Comparison of ENCODE assay signal across 7 mouse cellular contexts in genomic region chr11:24305691-24306090, GRCm38 (mm10).
A peak's percentile ranks its signal among the peaks of the same experiment; 100 is the strongest.
DNase-seq lines count a peak whose midpoint lies in the region; ATAC-seq lines count a peak whose summit lies in the region.

No protein-coding gene starts in this region.

- H3K4me2 ChIP-seq in intestine, embryonic 15.5 days (replicated peaks), result peak overlapping the region; percentile 63

- no peak overlapping the region for H3K9ac ChIP-seq in intestine, embryonic 15.5 days

- peak; percentile 86 for ATAC-seq in intestine, embryonic 15.5 days
- peak; percentile 81 for ATAC-seq in megakaryocyte-erythroid progenitor cell, adult 5-6 weeks (replicated peaks; ENCODE audit: low FRiP score, low TSS enrichment, poor library complexity, severe bottlenecking)

- DNase-seq in ZHBTc4 (ENCODE audit: low read depth, low spot score), result peak; percentile 71
- DNase-seq in embryo, embryonic 9.5 days (ENCODE audit: extremely low spot score), result peak; percentile 52
- no peak for DNase-seq in gastrocnemius, postnatal 14 days
- no peak for DNase-seq in layer of hippocampus, postnatal 36 days
- DNase-seq in right cerebral cortex, adult 2 months (ENCODE audit: low spot score in 2 of 2), result no peak

- H3K4me3 ChIP-seq in intestine, embryonic 15.5 days (replicated peaks), result peak overlapping the region; percentile 31

- intact Hi-C loops in gastrocnemius, postnatal 14 days (cut with DNase I; ENCODE audit: low total_unique reads), result no loop called here

- 15% methylated on average over 11 of the region's 11 CpGs for WGBS in intestine, embryonic 15.5 days

- no peaks in the 10 kb centered on the region for H3K36me3 ChIP-seq in intestine, embryonic 15.5 days

- H3K27ac ChIP-seq in intestine, embryonic 15.5 days, result no peak overlapping the region

- H3K9me3 ChIP-seq in intestine, embryonic 15.5 days, result no peaks in the 10 kb centered on the region

- H3K4me1 ChIP-seq in intestine, embryonic 15.5 days (replicated peaks), result peaks cover 14% of the 10 kb centered on the region; the same call in 1 of the 2 replicates

- no peaks in the 10 kb centered on the region for H3K27me3 ChIP-seq in intestine, embryonic 15.5 days (replicated peaks)

Comparison
In these comparisons a context has a peak if more than half of its experiments do, and no peak if none do; other contexts are left out.
1. DNase-seq: peak in ZHBTc4 (single experiment) and embryo, embryonic 9.5 days (single experiment); none in gastrocnemius, postnatal 14 days (single experiment), layer of hippocampus, postnatal 36 days (0 of 2) and right cerebral cortex, adult 2 months (0 of 2).